Mouse (Mus musculus) forebrain, embryonic 15.5 days (tissue): ENCODE measurements around the gene Gde1. TPM values are rescaled to one million over a fixed set of nuclear protein-coding genes. Genes with fewer than 3 reads are reported as not detected.

Source experiments
- ATAC-seq: fragments of 200-750 bp; cut with Nextera tagmentation; replicated peaks from 2 replicates; pipeline ENCODE4 v1.8.0; 2017; ENCODE audit warnings: mild to moderate bottlenecking, moderate TSS enrichment, moderate library complexity
- H3K27ac ChIP-seq: fragments of 300-500 bp; sonication (generic); replicated peaks from 2 replicates; pipeline ENCODE4 v1.5.1; 2015; ENCODE audit warnings: mild to moderate bottlenecking, inconsistent platforms
- H3K27me3 ChIP-seq: fragments of 300-500 bp; sonication (generic); 2 replicates; pipeline ENCODE4 v1.6.1; 2015; ENCODE audit warnings: inconsistent platforms
- H3K36me3 ChIP-seq: fragments of 300-500 bp; sonication (generic); 2 replicates; pipeline ENCODE4 v1.6.1; 2015; ENCODE audit warnings: mild to moderate bottlenecking, inconsistent platforms
- H3K4me1 ChIP-seq: fragments of 300-500 bp; sonication (generic); 2 replicates; pipeline ENCODE4 v1.6.1; 2015; ENCODE audit warnings: inconsistent platforms
- H3K4me2 ChIP-seq: fragments of 300-500 bp; sonication (generic); replicated peaks from 2 replicates; pipeline ENCODE4 v1.6.1; 2015; ENCODE audit warnings: mild to moderate bottlenecking, inconsistent platforms
- H3K4me3 ChIP-seq: fragments of 300-500 bp; sonication (generic); 2 replicates; pipeline ENCODE4 v1.5.1; 2015; ENCODE audit warnings: mild to moderate bottlenecking, inconsistent platforms
- H3K9ac ChIP-seq: fragments of 300-500 bp; sonication (generic); replicated peaks from 2 replicates; pipeline ENCODE4 v1.6.1; 2015; ENCODE audit warnings: mild to moderate bottlenecking, inconsistent platforms
- H3K9me3 ChIP-seq: fragments of 300-500 bp; sonication (generic); 2 replicates; pipeline ENCODE4 v1.6.1; 2016; ENCODE audit warnings: inconsistent platforms
- WGBS: fragments of 180-500 bp; shearing (Covaris S2); methylation state at CpG from one replicate; pipeline ENCODE4 v1.1.7; 2015; ENCODE audit warnings: mixed read lengths; 5-methylcytosine and 5-hydroxymethylcytosine counted together
- polyA plus RNA-seq: library from polyadenylated mRNA; unstranded; fragments of >200 nt; fragmentation: Nextera tagmentation; extraction: Ambion mirVana; gene quantifications from 2 replicates; pipeline ENCODE4 v1.2.1, GENCODE M21; 2015

The Gde1 gene
- polyA plus RNA-seq, 1 experiment from 2014 or later = 180 TPM

GRCm38 (mm10) chr7:118728846-118729587 is 23.4 kb upstream of the Gde1 start:
- no peak for ATAC-seq
- Histone ChIP-seq H3K4me1 (no peaks in the 10 kb centered on the region), H3K4me2 (no peak overlapping the region), H3K27me3 (no peaks in the 10 kb centered on the region), H3K9me3 (no peaks in the 10 kb centered on the region), H3K27ac (no peak overlapping the region), H3K36me3 (peaks cover 82% of the 10 kb centered on the region), H3K9ac (no peak overlapping the region), H3K4me3 (no peak overlapping the region)
- WGBS = 94% methylated on average over 13 of the region's 13 CpGs

DNA sequence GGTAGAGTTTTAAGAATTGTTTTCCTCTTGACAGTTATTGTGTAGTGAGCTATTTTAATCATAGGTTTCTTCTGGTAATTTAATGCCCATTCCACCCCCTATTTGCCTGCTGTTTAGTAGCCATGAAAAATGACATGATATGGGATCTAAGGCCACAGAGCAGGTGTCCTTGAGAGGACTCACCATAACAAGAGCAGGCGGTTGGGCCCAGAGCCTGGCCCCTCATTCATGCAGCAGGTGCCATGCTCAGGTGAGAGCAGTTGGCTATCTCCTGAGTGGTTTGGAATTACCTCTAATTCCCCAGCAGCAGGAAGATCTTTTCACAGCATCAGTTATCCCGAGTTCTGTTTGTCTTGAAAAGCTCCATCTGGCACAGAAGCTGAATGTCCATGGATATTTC is 19.9 kb upstream of the Gde1 start:
- Histone ChIP-seq H3K4me1 (no peaks in the 10 kb centered on the region), H3K36me3 (peaks cover 75% of the 10 kb centered on the region), H3K4me3 (no peak overlapping the region), H3K4me2 (no peak overlapping the region), H3K27me3 (no peaks in the 10 kb centered on the region), H3K9me3 (no peaks in the 10 kb centered on the region), H3K9ac (no peak overlapping the region), H3K27ac (no peak overlapping the region)
- no peak for ATAC-seq
- WGBS = 96% methylated on average over 2 of the region's 2 CpGs

DNA sequence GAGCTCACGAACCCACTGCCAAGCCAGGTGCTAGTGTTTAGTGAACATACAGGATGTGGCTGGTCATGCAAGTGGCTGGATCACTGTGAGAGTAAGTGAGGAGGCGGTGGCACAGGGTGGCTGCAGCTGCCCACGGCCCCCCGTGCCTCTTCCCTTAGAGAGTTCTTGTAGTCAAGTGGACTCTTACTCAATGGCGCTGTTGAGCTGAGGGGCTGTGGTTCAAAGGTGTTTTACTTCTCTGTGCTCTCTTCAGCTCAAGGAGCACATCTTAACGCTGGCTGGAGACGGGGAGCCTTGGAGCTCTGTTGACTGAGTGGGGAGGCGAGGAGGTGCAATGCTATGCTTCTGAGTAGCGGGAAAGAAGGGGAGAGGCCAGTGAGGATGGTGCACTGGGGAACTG is 18.3 kb upstream of the Gde1 start:
- no peaks in the 10 kb centered on the region for H3K27me3 ChIP-seq
- ATAC-seq = no peak
- H3K9me3 ChIP-seq = no peaks in the 10 kb centered on the region
- no peak overlapping the region for H3K4me2 ChIP-seq
- H3K36me3 ChIP-seq = peaks cover 71% of the 10 kb centered on the region
- no peak overlapping the region for H3K4me3 ChIP-seq
- no peak overlapping the region for H3K27ac ChIP-seq
- 92% methylated on average over 9 of the region's 9 CpGs for WGBS
- H3K4me1 ChIP-seq = no peaks in the 10 kb centered on the region
- H3K9ac ChIP-seq = no peak overlapping the region

DNA sequence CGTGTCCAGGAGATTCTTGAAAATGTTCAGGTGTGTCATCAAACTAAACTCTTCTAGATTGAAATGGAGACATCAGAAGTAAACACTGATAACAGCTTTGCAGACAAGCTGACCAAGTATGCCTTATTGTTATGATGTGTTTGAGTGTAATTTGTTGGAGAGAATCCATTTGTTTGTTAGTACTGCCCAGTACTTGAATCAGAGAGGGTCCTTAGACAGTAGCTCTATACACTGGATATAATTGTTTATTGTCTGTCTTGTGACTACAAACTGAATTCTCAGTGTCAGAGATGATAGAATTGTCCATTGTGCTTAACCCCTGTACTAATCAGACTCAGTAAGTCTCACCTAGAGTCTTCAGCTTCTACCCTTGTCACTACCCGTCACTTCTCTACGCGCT is 12.5 kb upstream of the Gde1 start:
- no peak for ATAC-seq
- Histone ChIP-seq H3K4me3 (no peak overlapping the region), H3K4me1 (peaks cover 9% of the 10 kb centered on the region), H3K27ac (no peak overlapping the region), H3K36me3 (peaks cover 46% of the 10 kb centered on the region), H3K27me3 (no peaks in the 10 kb centered on the region), H3K4me2 (no peak overlapping the region), H3K9ac (no peak overlapping the region), H3K9me3 (no peaks in the 10 kb centered on the region)
- 93% methylated on average over 4 of the region's 4 CpGs for WGBS

GRCm38 (mm10) chr7:118714873-118715272 is 9.3 kb upstream of the Gde1 start:
- Histone ChIP-seq H3K4me2 (no peak overlapping the region), H3K9ac (no peak overlapping the region), H3K36me3 (peaks cover 26% of the 10 kb centered on the region), H3K4me3 (no peak overlapping the region), H3K27me3 (no peaks in the 10 kb centered on the region), H3K27ac (no peak overlapping the region), H3K4me1 (peaks cover 12% of the 10 kb centered on the region), H3K9me3 (no peaks in the 10 kb centered on the region)
- ATAC-seq = no peak
- 95% methylated on average over 1 of the region's 1 CpGs for WGBS

GRCm38 (mm10) chr7:118712228-118713173 is 6.9 kb upstream of the Gde1 start, which contains the start of gene Ccp110:
Gene Ccp110, plus strand, starts transcription at chr7:118712552.
- no peaks in the 10 kb centered on the region for H3K27me3 ChIP-seq
- H3K4me2 ChIP-seq = peak within 1 kb of the TSS; percentile 57
- ATAC-seq = peak; percentile 99
- H3K9ac ChIP-seq = peak within 1 kb of the TSS; percentile 75
- peak within 1 kb of the TSS; percentile 80 for H3K4me3 ChIP-seq
- WGBS = under 1% methylated on average over 48 of the region's 48 CpGs
- H3K27ac ChIP-seq = peak within 1 kb of the TSS; percentile 69
- H3K9me3 ChIP-seq = no peaks in the 10 kb centered on the region
- H3K36me3 ChIP-seq = peaks cover 9% of the 10 kb centered on the region
- peaks cover 12% of the 10 kb centered on the region for H3K4me1 ChIP-seq

GRCm38 (mm10) chr7:118710776-118711175 is 5.2 kb upstream of the Gde1 start:
- Histone ChIP-seq H3K4me1 (peaks cover 16% of the 10 kb centered on the region), H3K4me2 (no peak overlapping the region), H3K9me3 (no peaks in the 10 kb centered on the region), H3K4me3 (no peak overlapping the region), H3K9ac (no peak overlapping the region), H3K27ac (no peak overlapping the region), H3K27me3 (no peaks in the 10 kb centered on the region), H3K36me3 (peaks cover 7% of the 10 kb centered on the region)
- no peak for ATAC-seq
- 71% methylated on average over 5 of the region's 5 CpGs for WGBS

DNA sequence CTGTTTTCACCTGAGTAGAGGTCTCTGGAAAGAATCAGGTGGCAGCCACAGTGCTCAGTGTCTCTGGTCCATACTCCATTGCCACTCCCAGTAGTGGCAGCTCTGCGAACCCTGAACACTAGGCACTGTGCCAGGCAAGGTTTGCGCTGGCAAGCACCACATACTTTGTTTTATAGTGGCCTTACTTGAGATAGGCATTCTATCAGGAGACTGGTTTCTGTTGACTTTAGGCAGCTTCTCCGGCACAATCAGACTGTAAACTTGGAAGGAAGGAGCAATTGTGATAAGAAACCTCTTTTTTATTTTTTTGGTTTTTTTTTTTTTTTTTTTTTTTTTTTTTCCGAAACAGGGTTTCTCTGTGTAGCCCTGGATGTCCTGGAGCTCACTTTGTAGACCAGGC is 2.4 kb upstream of the Gde1 start:
- H3K4me1 ChIP-seq = peaks cover 28% of the 10 kb centered on the region
- H3K4me3 ChIP-seq = no peak overlapping the region
- H3K27ac ChIP-seq = no peak overlapping the region
- ATAC-seq = no peak
- H3K36me3 ChIP-seq = no peaks in the 10 kb centered on the region
- H3K27me3 ChIP-seq = no peaks in the 10 kb centered on the region
- H3K9me3 ChIP-seq = no peaks in the 10 kb centered on the region
- no peak overlapping the region for H3K4me2 ChIP-seq
- 82% methylated on average over 4 of the region's 4 CpGs for WGBS
- no peak overlapping the region for H3K9ac ChIP-seq

DNA sequence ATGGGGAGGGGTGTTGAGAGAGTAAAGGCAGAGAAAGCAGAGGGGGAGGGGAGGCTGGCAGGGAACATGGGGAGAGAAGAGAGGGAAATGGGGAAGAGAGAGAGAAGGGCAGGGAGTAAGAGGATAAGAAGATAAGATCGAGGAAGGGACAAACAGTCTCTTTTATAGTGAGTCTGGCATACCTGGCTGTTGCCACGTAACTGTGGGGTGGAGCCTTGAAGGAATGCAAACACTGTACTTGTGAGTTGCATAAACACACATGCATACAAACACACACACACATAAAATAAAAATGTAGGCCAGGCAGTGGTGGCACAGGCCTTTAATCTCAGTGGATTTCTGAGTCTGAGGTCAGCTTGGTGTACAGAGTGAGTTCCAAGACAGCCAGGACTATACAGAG is 1.6 kb upstream of the Gde1 start:
- H3K4me1 ChIP-seq = peaks cover 25% of the 10 kb centered on the region
- no peak overlapping the region for H3K4me2 ChIP-seq
- no peaks in the 10 kb centered on the region for H3K27me3 ChIP-seq
- no peak overlapping the region for H3K4me3 ChIP-seq
- no peaks in the 10 kb centered on the region for H3K9me3 ChIP-seq
- no peak overlapping the region for H3K27ac ChIP-seq
- H3K9ac ChIP-seq = no peak overlapping the region
- no peaks in the 10 kb centered on the region for H3K36me3 ChIP-seq
- 96% methylated on average over 2 of the region's 2 CpGs for WGBS
- no peak for ATAC-seq

- Histone ChIP-seq H3K4me3 (no peak overlapping the region), H3K36me3 (no peaks in the 10 kb centered on the region; the same call in 1 of the 2 replicates), H3K9ac (no peak overlapping the region), H3K4me2 (no peak overlapping the region), H3K27me3 (no peaks in the 10 kb centered on the region), H3K9me3 (no peaks in the 10 kb centered on the region), H3K27ac (no peak overlapping the region), H3K4me1 (peaks cover 25% of the 10 kb centered on the region)
- ATAC-seq = no peak
- 93% methylated on average over 5 of the region's 5 CpGs for WGBS
These were observed 910 bp upstream of the Gde1 start for GRCm38 (mm10) chr7:118706488-118706887.

DNA sequence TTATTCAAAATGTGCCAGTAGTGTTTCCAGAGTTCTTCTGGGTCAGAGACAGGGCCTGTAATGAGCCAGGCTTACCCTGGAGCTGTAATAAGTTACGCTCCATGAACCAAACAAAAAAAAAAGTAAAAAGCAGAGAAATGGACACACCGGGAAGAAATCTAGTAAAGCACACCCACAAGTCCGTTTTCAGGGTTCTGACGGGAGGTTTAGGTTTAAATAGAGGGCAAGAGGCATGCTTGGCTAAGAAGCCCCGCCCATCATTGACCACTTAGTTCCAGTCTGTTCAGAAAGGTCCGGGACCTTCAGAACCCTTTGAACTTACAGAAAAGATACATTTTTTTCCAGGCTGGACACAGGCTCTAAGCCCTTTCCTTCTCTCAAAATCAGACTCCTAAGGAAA is 473 bp upstream of the Gde1 start:
- H3K4me2 ChIP-seq = peak overlapping the region; percentile 50
- 30% methylated on average over 6 of the region's 6 CpGs for WGBS
- no peak for ATAC-seq
- H3K9me3 ChIP-seq = no peaks in the 10 kb centered on the region
- H3K4me3 ChIP-seq = peak overlapping the region; percentile 78
- H3K36me3 ChIP-seq = no peaks in the 10 kb centered on the region; the same call in 1 of the 2 replicates
- peak overlapping the region; percentile 93; the same call in 1 of the 2 replicates for H3K27ac ChIP-seq
- peak overlapping the region; percentile 90; the same call in 1 of the 2 replicates for H3K9ac ChIP-seq
- H3K27me3 ChIP-seq = no peaks in the 10 kb centered on the region
- H3K4me1 ChIP-seq = peaks cover 25% of the 10 kb centered on the region
